Mouse (Mus musculus) CH12.LX (cell line): Measurements from ENCODE around the gene Stap2. TPM values are rescaled to one million over a fixed set of nuclear protein-coding genes. Genes with fewer than 3 reads are reported as not detected.

Experiments used
- DNase-seq: peaks from one replicate; pipeline ENCODE4 v3.0.0-alpha.2; 2013; ENCODE audit errors: extremely low read depth
- H3K27ac ChIP-seq: 2 replicates; pipeline ENCODE4 v1.5.1; 2012; ENCODE audit warnings: low read depth, mild to moderate bottlenecking, control low read depth, moderate library complexity; ENCODE audit not compliant: insufficient read depth
- H3K27me3 ChIP-seq: replicated peaks from 2 replicates; pipeline ENCODE3; 2012; ENCODE audit warnings: inconsistent platforms
- H3K36me3 ChIP-seq, 2 experiments: replicated peaks in 1 of 2; 2 replicates each; pipeline versions ENCODE3 to v1.6.1; 2012; ENCODE audit warnings: inconsistent platforms in 1 of 2, low read length in 1 of 2, mild to moderate bottlenecking in 1 of 2, mixed read lengths in 1 of 2, moderate library complexity in 1 of 2; ENCODE audit not compliant: control insufficient read depth in 1 of 2, insufficient read depth in 1 of 2
- H3K4me1 ChIP-seq, 2 experiments: 2 replicates each; pipeline ENCODE4 v1.6.1; 2012; ENCODE audit warnings: inconsistent platforms in 1 of 2, moderate library complexity in 1 of 2; ENCODE audit not compliant: insufficient read depth in 2 of 2, control insufficient read depth in 1 of 2
- H3K4me2 ChIP-seq: 2 replicates; pipeline ENCODE4 v1.6.1; 2012; ENCODE audit warnings: low read depth, mild to moderate bottlenecking, control low read depth; ENCODE audit not compliant: poor library complexity, insufficient read depth, severe bottlenecking
- H3K4me3 ChIP-seq, 3 experiments: fragments of 150-350 bp in 1 of 3; sonication (generic) in 1 of 3; replicated peaks in 1 of 3; 2 replicates each; pipeline versions ENCODE3 to v1.5.1; 2011 to 2012; ENCODE audit warnings: low read depth in 2 of 3, low read length in 2 of 3, mild to moderate bottlenecking in 2 of 3, moderate library complexity in 2 of 3, control low read depth in 1 of 3, improper control_type of control experiment in 1 of 3, inconsistent platforms in 1 of 3, mixed read lengths in 1 of 3; ENCODE audit not compliant: poor library complexity in 1 of 3
- H3K79me2 ChIP-seq: replicated peaks from 2 replicates; pipeline ENCODE4 v1.6.1; 2012; ENCODE audit warnings: mild to moderate bottlenecking, moderate library complexity; ENCODE audit not compliant: control insufficient read depth, poor library complexity, insufficient read depth, severe bottlenecking; ENCODE audit errors: extremely low read depth
- H3K9ac ChIP-seq: 2 replicates; pipeline ENCODE4 v1.6.1; 2012; ENCODE audit warnings: low read depth, mild to moderate bottlenecking, control low read depth, moderate library complexity; ENCODE audit not compliant: insufficient read depth
- H3K9me3 ChIP-seq: replicated peaks from 2 replicates; pipeline ENCODE3; 2012; ENCODE audit warnings: low read length, inconsistent platforms, mixed read lengths
- BHLHE40 ChIP-seq: IDR thresholded peaks from 2 replicates; pipeline ENCODE4 v1.6.1; 2011; ENCODE audit warnings: mild to moderate bottlenecking, low read depth, low read length, improper control_type of control experiment
- CTCF ChIP-seq, 2 experiments: IDR thresholded peaks in 1 of 2; conservative IDR thresholded peaks in 1 of 2; 2 replicates each; pipeline ENCODE4 v1.5.1; 2011 to 2012; ENCODE audit warnings: low read depth in 2 of 2, low read length in 2 of 2, improper control_type of control experiment in 1 of 2, inconsistent platforms in 1 of 2, mild to moderate bottlenecking in 1 of 2, moderate library complexity in 1 of 2
- EP300 ChIP-seq: IDR thresholded peaks from 2 replicates; pipeline ENCODE4 v1.6.1; 2011; ENCODE audit warnings: low read length, improper control_type of control experiment
- GABPA ChIP-seq: IDR thresholded peaks from 2 replicates; pipeline ENCODE4 v1.6.1; 2012; ENCODE audit warnings: low read depth, low read length, improper control_type of control experiment, inconsistent platforms; ENCODE audit not compliant: insufficient replicate concordance
- HCFC1 ChIP-seq: IDR thresholded peaks from 2 replicates; pipeline ENCODE4 v1.6.1; 2012; ENCODE audit warnings: low read depth, mild to moderate bottlenecking, inconsistent platforms, low read length, improper control_type of control experiment
- IRF4 ChIP-seq: IDR thresholded peaks from 2 replicates; pipeline ENCODE4 v1.6.1; 2014; ENCODE audit warnings: low read depth, mild to moderate bottlenecking, inconsistent platforms, low read length, improper control_type of control experiment
- MAX ChIP-seq: IDR thresholded peaks from 2 replicates; pipeline ENCODE4 v1.6.1; 2011; ENCODE audit warnings: low read length, improper control_type of control experiment
- MAZ ChIP-seq: IDR thresholded peaks from 2 replicates; pipeline ENCODE4 v1.6.1; 2012; ENCODE audit warnings: low read depth, mild to moderate bottlenecking, inconsistent platforms, low read length, improper control_type of control experiment, moderate library complexity
- MEF2A ChIP-seq: IDR thresholded peaks from 2 replicates; pipeline ENCODE4 v1.6.1; 2014; ENCODE audit warnings: low read depth, mild to moderate bottlenecking, inconsistent platforms, low read length, improper control_type of control experiment, borderline replicate concordance
- MXI1 ChIP-seq: IDR thresholded peaks from 2 replicates; pipeline ENCODE4 v1.6.1; 2011; ENCODE audit warnings: mild to moderate bottlenecking, low read depth, low read length, improper control_type of control experiment
- MYC ChIP-seq: IDR thresholded peaks from 2 replicates; pipeline ENCODE4 v1.6.1; 2011; ENCODE audit warnings: low read depth, mild to moderate bottlenecking, improper control_type of control experiment, low read length
- NELFE ChIP-seq: IDR thresholded peaks from 2 replicates; pipeline ENCODE4 v1.6.1; 2011; ENCODE audit warnings: low read depth, low read length, improper control_type of control experiment
- NRF1 ChIP-seq: IDR thresholded peaks from 2 replicates; pipeline ENCODE4 v1.6.1; 2014; ENCODE audit warnings: low read depth, mild to moderate bottlenecking, inconsistent platforms, low read length, improper control_type of control experiment, moderate library complexity
- PAX5 ChIP-seq: IDR thresholded peaks from 2 replicates; pipeline ENCODE4 v1.6.1; 2012; ENCODE audit warnings: low read length, inconsistent platforms, mixed read lengths
- POLR2A ChIP-seq: IDR thresholded peaks from 2 replicates; pipeline ENCODE4 v1.6.1; 2011; ENCODE audit warnings: low read depth, mild to moderate bottlenecking, improper control_type of control experiment, low read length
- SIN3A ChIP-seq: IDR thresholded peaks from 2 replicates; pipeline ENCODE4 v1.6.1; 2012; ENCODE audit warnings: low read length, improper control_type of control experiment, inconsistent platforms
- TBP ChIP-seq: conservative IDR thresholded peaks from 2 replicates; pipeline ENCODE4 v1.6.1; 2011; ENCODE audit warnings: low read depth, low read length, improper control_type of control experiment
- TCF12 ChIP-seq: IDR thresholded peaks from 2 replicates; pipeline ENCODE4 v1.6.1; 2014; ENCODE audit warnings: low read depth, mild to moderate bottlenecking, inconsistent platforms, low read length, improper control_type of control experiment
- UBTF ChIP-seq: IDR thresholded peaks from 2 replicates; pipeline ENCODE4 v1.6.1; 2012; ENCODE audit warnings: low read depth, mild to moderate bottlenecking, inconsistent platforms, low read length, improper control_type of control experiment, moderate library complexity
- USF2 ChIP-seq: conservative IDR thresholded peaks from 2 replicates; pipeline ENCODE4 v1.6.1; 2011; ENCODE audit warnings: low read depth, low read length, improper control_type of control experiment
- ZMIZ1 ChIP-seq: IDR thresholded peaks from 2 replicates; pipeline ENCODE4 v1.6.1; 2012; ENCODE audit warnings: low read depth, mild to moderate bottlenecking, inconsistent platforms, low read length, improper control_type of control experiment
- dilution Hi-C: fragments of 300-500 bp; cut with MboI; formaldehyde crosslinking; loops from 2 replicates; pipeline ENCODE4 v1.14.3; 2020; ENCODE audit warnings: low sequenced_read_pairs; ENCODE audit not compliant: extremely low pct_unique_long_range_greater_than_20kb, extremely low pct_ligation_motif_present
- in situ Hi-C: fragments of 300-500 bp; cut with MboI; formaldehyde crosslinking; loops from 3 replicates; pipeline ENCODE4 v1.14.3; 2019; ENCODE audit warnings: low sequenced_read_pairs, low pct_ligation_motif_present, low pct_unique_long_range_greater_than_20kb, mixed read lengths
- polyA plus RNA-seq: library from polyadenylated mRNA; unstranded; fragments of >175 nt; gene quantifications from 2 replicates; pipeline ENCODE4 v1.2.1, GENCODE M21; 2012; ENCODE audit warnings: low read depth; ENCODE audit not compliant: insufficient read length
- total RNA-seq, 2 experiments: library from RNA; depleted of rRNA; stranded (reverse); fragments of 300-350 nt in 1 of 2; fragments of >200 nt in 1 of 2; gene quantifications; 2 replicates each; pipeline ENCODE4 v1.2.3; 2012 to 2014

Gene Stap2
- total and polyA plus RNA-seq, 3 experiments, result 0.51 to 3.2 (median 0.52) TPM

DNA sequence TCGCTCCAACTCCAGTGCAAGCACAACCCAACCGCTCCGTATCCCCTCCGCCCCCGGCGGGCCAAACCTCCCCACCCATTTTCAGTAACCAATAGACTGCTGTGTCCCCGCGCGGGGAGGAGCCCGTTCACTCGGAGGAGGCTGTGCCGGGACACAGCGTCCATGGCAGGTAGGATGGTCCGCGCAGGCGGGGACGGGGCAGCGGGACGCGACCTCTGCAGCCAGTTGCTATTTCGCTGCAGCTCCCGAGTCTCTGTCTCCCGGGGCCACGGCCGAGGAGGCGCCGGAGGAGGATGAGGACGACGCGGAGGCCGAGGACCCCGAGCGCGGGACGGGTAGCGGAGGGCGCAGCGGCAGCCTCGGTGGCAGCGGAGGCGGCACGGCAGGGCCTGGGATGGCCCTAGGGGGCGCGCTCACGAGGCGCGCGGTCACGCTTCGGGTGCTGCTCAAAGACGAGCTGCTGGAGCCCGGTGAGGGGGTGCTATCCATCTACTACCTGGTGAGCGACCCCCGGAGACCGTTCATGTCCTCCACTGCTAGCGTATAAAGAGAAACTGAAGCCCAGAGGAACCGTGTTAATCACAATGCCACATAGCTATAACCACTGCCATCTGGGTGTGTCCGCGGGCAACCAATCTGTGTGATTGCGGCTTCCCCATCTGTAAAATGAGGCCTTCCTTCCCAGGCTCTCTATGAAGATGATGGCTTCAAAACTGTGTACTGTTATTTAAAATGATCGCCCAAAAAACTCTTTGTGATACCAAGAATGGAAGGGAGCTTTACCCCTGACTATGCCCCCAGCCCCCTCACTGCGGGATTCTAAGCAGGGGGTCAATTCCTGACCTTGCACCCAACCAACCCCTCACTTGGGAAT is 3.9 kb upstream of the Stap2 start:
- H3K4me1 ChIP-seq, result peaks cover 9 to 27% of the 10 kb centered on the region in 2 experiments
- DNase-seq, result peak; percentile 89
- peaks cover 5% of the 10 kb centered on the region; the same call in 1 of the 2 replicates for H3K79me2 ChIP-seq
- peak overlapping the region; percentile 94 for H3K4me2 ChIP-seq
- peak overlapping the region; percentile 82 for H3K9ac ChIP-seq
- H3K36me3 ChIP-seq, result peaks cover 16 to 28% of the 10 kb centered on the region in 2 experiments
- in situ Hi-C loops, result loop anchor here (5.0 kb wide), 1 partner anchor 37 kb away; the partner anchor contains the start of gene Shd
- no peaks in the 10 kb centered on the region for H3K27me3 ChIP-seq
- peak overlapping the region; percentile 65 to 91 (median 77) for H3K4me3 ChIP-seq
- no peaks in the 10 kb centered on the region for H3K9me3 ChIP-seq
- H3K27ac ChIP-seq, result peak overlapping the region; percentile 45; the same call in 1 of the 2 replicates
- TF ChIP-seq UBTF (0 out of 2 replicates have a peak, but pooled peaks have one; percentile 44), GABPA (no peak), MAX (0 out of 2 replicates have a peak, but pooled peaks have one; percentile 34), MEF2A (no peak; the same call in 1 of the 2 replicates), TBP (0 out of 2 replicates have a peak, but pooled peaks have one; percentile 27), TCF12 (peak; percentile 27; the same call in 1 of the 2 replicates), BHLHE40 (peak; percentile 36; the same call in 1 of the 2 replicates), HCFC1 (no peak; the same call in 1 of the 2 replicates), EP300 (no peak), MAZ (peak; percentile 57), ZMIZ1 (peak; percentile 42), NRF1 (0 out of 2 replicates have a peak, but pooled peaks have one; percentile 46), MYC (0 out of 2 replicates have a peak, but pooled peaks have one; percentile 2), SIN3A (no peak), PAX5 (no peak), IRF4 (peak; percentile 16; the same call in 1 of the 2 replicates), NELFE (peak; percentile 83), MXI1 (peak; percentile 67; the same call in 1 of the 2 replicates), CTCF (conservative IDR thresholded peaks at IDR 0.05 in 1 of 2, IDR thresholded peaks at IDR 0.05 in 1 of 2; ENCODE audit: low read depth in 2 of 2, low read length in 2 of 2) (peak in 1 of 2 experiments; percentile 57; a peak in 2 of 4 replicates), POLR2A (peak; percentile 72), USF2 (no peak)
- dilution Hi-C loops, result no loop called here
